In genomic region chr4:82166826-82167225, GRCm38 (mm10) we compare ENCODE assay signal across 27 mouse cellular contexts.
DNase-seq lines count a peak whose midpoint lies in the region; ATAC-seq and TF ChIP-seq lines count a peak whose summit lies in the region.
"Had no signal": no experiment of that assay in that cellular context is flagged by ENCODE, and none has a peak within 500 bp of the region (broad histone marks: within the 10 kb centered on the region; RNA-seq: fewer than 3 reads in every experiment).

No protein-coding gene starts in this region.

- 89% methylated on average over 1 of the region's 1 CpGs for WGBS in embryonic facial prominence, embryonic 14.5 days
- WGBS in embryonic facial prominence, embryonic 10.5 days = 83% methylated on average over 1 of the region's 1 CpGs
- WGBS in lung, embryonic 16.5 days = 71% methylated on average over 1 of the region's 1 CpGs

- no peak overlapping the region for H3K4me2 ChIP-seq in embryonic facial prominence, embryonic 14.5 days (ENCODE audit: low read depth, low read length)
- H3K4me2 ChIP-seq in lung, embryonic 16.5 days (ENCODE audit: low read depth, low read length) = no peak overlapping the region
- H3K4me2 ChIP-seq: forebrain, embryonic 13.5 days; heart, embryonic 12.5 days; heart, embryonic 15.5 days; hindbrain, embryonic 13.5 days; intestine, embryonic 15.5 days had no signal

- H3K9me3 ChIP-seq in embryonic facial prominence, embryonic 14.5 days (ENCODE audit: control insufficient read depth, low read length) = no peaks in the 10 kb centered on the region
- H3K9me3 ChIP-seq in embryonic facial prominence, embryonic 10.5 days = no peaks in the 10 kb centered on the region
- H3K9me3 ChIP-seq in lung, embryonic 16.5 days (ENCODE audit: control insufficient read depth, low read length) = no peaks in the 10 kb centered on the region
- H3K9me3 ChIP-seq: forebrain, embryonic 10.5 days; forebrain, embryonic 13.5 days; heart, embryonic 12.5 days; heart, embryonic 15.5 days; hindbrain, embryonic 10.5 days; hindbrain, embryonic 13.5 days; intestine, embryonic 15.5 days had no signal

- no peaks in the 10 kb centered on the region for H3K4me1 ChIP-seq in embryonic facial prominence, embryonic 14.5 days (ENCODE audit: control insufficient read depth, insufficient read depth, low read length)
- no peaks in the 10 kb centered on the region for H3K4me1 ChIP-seq in embryonic facial prominence, embryonic 10.5 days
- H3K4me1 ChIP-seq in lung, embryonic 16.5 days (replicated peaks; ENCODE audit: control insufficient read depth, insufficient read depth, low read length) = peaks cover 16% of the 10 kb centered on the region
- peaks cover 21% of the 10 kb centered on the region for H3K4me1 ChIP-seq in embryonic fibroblast, embryonic 13.5 days (ENCODE audit: control insufficient read depth, insufficient read depth, low read length)
- H3K4me1 ChIP-seq: hindbrain, embryonic 13.5 days had no signal

- H3K27ac ChIP-seq in embryonic facial prominence, embryonic 14.5 days (replicated peaks; ENCODE audit: low read depth, low read length) = no peak overlapping the region
- H3K27ac ChIP-seq in embryonic facial prominence, embryonic 10.5 days (replicated peaks) = no peak overlapping the region
- H3K27ac ChIP-seq in lung, embryonic 16.5 days (ENCODE audit: low read length) = 0 out of 2 replicates have a peak overlapping the region, but pooled peaks have one; percentile 6
- H3K27ac ChIP-seq in embryonic fibroblast, embryonic 13.5 days (ENCODE audit: insufficient read depth, low read length) = peak overlapping the region; percentile 89
- H3K27ac ChIP-seq: forebrain, embryonic 10.5 days; forebrain, embryonic 13.5 days; heart, embryonic 15.5 days; hindbrain, embryonic 10.5 days; hindbrain, embryonic 13.5 days; intestine, embryonic 15.5 days had no signal

- no peak overlapping the region for H3K4me3 ChIP-seq in embryonic facial prominence, embryonic 14.5 days (ENCODE audit: low read depth, low read length)
- no peak overlapping the region for H3K4me3 ChIP-seq in embryonic facial prominence, embryonic 10.5 days
- no peak overlapping the region for H3K4me3 ChIP-seq in lung, embryonic 16.5 days (ENCODE audit: low read length)
- no peak overlapping the region for H3K4me3 ChIP-seq in embryonic fibroblast, embryonic 13.5 days (ENCODE audit: insufficient read depth, low read length)
- H3K4me3 ChIP-seq: forebrain, embryonic 10.5 days; forebrain, embryonic 13.5 days; heart, embryonic 12.5 days; heart, embryonic 15.5 days; hindbrain, embryonic 10.5 days; hindbrain, embryonic 13.5 days; intestine, embryonic 15.5 days had no signal

- H3K9ac ChIP-seq in embryonic facial prominence, embryonic 14.5 days (ENCODE audit: low read depth, low read length) = no peak overlapping the region
- no peak overlapping the region for H3K9ac ChIP-seq in lung, embryonic 16.5 days (ENCODE audit: low read length)
- H3K9ac ChIP-seq: forebrain, embryonic 13.5 days; heart, embryonic 12.5 days; heart, embryonic 15.5 days; hindbrain, embryonic 13.5 days; intestine, embryonic 15.5 days had no signal

- DNase-seq in embryonic facial prominence, embryonic 14.5 days (ENCODE audit: low spot score) = no peak
- no peak for DNase-seq in embryonic facial prominence, embryonic 10.5 days (ENCODE audit: low spot score)
- DNase-seq in lung, postnatal 14 days = no peak
- DNase-seq in adrenal gland, adult (ENCODE audit: inconsistent age in 2 of 2, low spot score in 1 of 2) = no peak
- DNase-seq: adrenal gland, adult 8-10 months; adrenal gland, postnatal 25 days; cerebellum, adult 11-12 months; cerebellum, adult 8-10 months; cerebellum, postnatal 10 days; cerebellum, postnatal 36 days; embryo, embryonic 11 days; gastrocnemius, postnatal 10 days; gastrocnemius, postnatal 36 days; heart, postnatal 10 days; heart, postnatal 36 days had no signal

- H3K36me3 ChIP-seq in embryonic facial prominence, embryonic 14.5 days (ENCODE audit: control insufficient read depth, insufficient read depth, low read length) = no peaks in the 10 kb centered on the region
- H3K36me3 ChIP-seq in embryonic facial prominence, embryonic 10.5 days (replicated peaks) = no peaks in the 10 kb centered on the region
- H3K36me3 ChIP-seq in lung, embryonic 16.5 days (ENCODE audit: control insufficient read depth, insufficient read depth, low read length) = no peaks in the 10 kb centered on the region
- H3K36me3 ChIP-seq: forebrain, embryonic 10.5 days; G1E; heart, embryonic 12.5 days; heart, embryonic 15.5 days; hindbrain, embryonic 10.5 days; hindbrain, embryonic 13.5 days; intestine, embryonic 15.5 days had no signal

- no peaks in the 10 kb centered on the region for H3K27me3 ChIP-seq in embryonic facial prominence, embryonic 14.5 days (replicated peaks; ENCODE audit: control insufficient read depth, insufficient read depth, low read length)
- H3K27me3 ChIP-seq in embryonic facial prominence, embryonic 10.5 days (replicated peaks; ENCODE audit: low read depth, poor library complexity, severe bottlenecking) = no peaks in the 10 kb centered on the region
- H3K27me3 ChIP-seq in lung, embryonic 16.5 days (ENCODE audit: control insufficient read depth, insufficient read depth, low read depth, low read length) = no peaks in the 10 kb centered on the region
- H3K27me3 ChIP-seq: forebrain, embryonic 13.5 days; heart, embryonic 12.5 days; heart, embryonic 15.5 days; hindbrain, embryonic 13.5 days; intestine, embryonic 15.5 days had no signal

- 0 out of 2 replicates have a peak, but pooled peaks have one; percentile 22 for ATAC-seq in embryonic facial prominence, embryonic 14.5 days (ENCODE audit: low read depth)
- no peak for ATAC-seq in lung, embryonic 16.5 days (ENCODE audit: low read depth)
- ATAC-seq: forebrain, embryonic 13.5 days; forebrain, embryonic 16.5 days; hindbrain, embryonic 16.5 days; intestine, embryonic 15.5 days had no signal

- TF ChIP-seq POLR2A in embryonic fibroblast, embryonic 13.5 days (IDR thresholded peaks at IDR 0.05; ENCODE audit: low read depth, low read length) = no peak

- TF ChIP-seq CTCF in embryonic fibroblast, embryonic 13.5 days (IDR thresholded peaks at IDR 0.05; ENCODE audit: borderline replicate concordance, insufficient read depth, low read length) = no peak

Comparison
In these comparisons a context has a peak if more than half of its experiments do, and no peak if none do; other contexts are left out.
1. H3K27ac ChIP-seq: peak in lung, embryonic 16.5 days (single experiment) and embryonic fibroblast, embryonic 13.5 days (single experiment); none in embryonic facial prominence, embryonic 14.5 days (single experiment) and embryonic facial prominence, embryonic 10.5 days (single experiment).